19 mouse cellular contexts compared by ENCODE assay signal in genomic region chr12:95739739-95740138, GRCm38 (mm10). TPM values are rescaled to one million over a fixed set of nuclear protein-coding genes. Genes with fewer than 3 reads are reported as not detected.
DNase-seq lines count a peak whose midpoint lies in the region; ATAC-seq lines count a peak whose summit lies in the region.
"Had no signal": no experiment of that assay in that cellular context is flagged by ENCODE, and none has a peak within 500 bp of the region (broad histone marks: within the 10 kb centered on the region; RNA-seq: fewer than 3 reads in every experiment).

No protein-coding gene starts in this region.

- DNase-seq in frontal cortex, adult 2 months (ENCODE audit: extremely low spot score in 1 of 2, low spot score in 1 of 2): peak; percentile 62 to 65
- DNase-seq in frontal cortex, postnatal 10 days (ENCODE audit: low spot score in 2 of 2): no peak
- peak; percentile 75 for DNase-seq in right cerebral cortex, adult 18-20 months
- no peak for DNase-seq in right cerebral cortex, postnatal 4 days
- peak; percentile 26 to 29 for DNase-seq in layer of hippocampus, postnatal 10 days (ENCODE audit: low spot score in 2 of 2)
- DNase-seq in right cerebral cortex, postnatal 36 days (ENCODE audit: low spot score in 2 of 2): peak; percentile 43 to 57
- no peak for DNase-seq in gastrocnemius, postnatal 4 days (ENCODE audit: low spot score in 2 of 2)
- DNase-seq: cerebellum, adult 9-11 months; heart, adult 2 months; kidney, adult 9 months; kidney, postnatal 36 days; liver; liver, postnatal 0 days; lung, postnatal 4 days; thymus, postnatal 36 days had no signal

- no peak for ATAC-seq in megakaryocyte progenitor cell, adult 5-6 weeks (replicated peaks; ENCODE audit: poor library complexity)
- ATAC-seq: CD4-positive, CD25-positive, alpha-beta regulatory T cell, adult 4 months; inflammation-experienced regulatory T-cells, adult 6 months; liver, postnatal 0 days had no signal

RNA-seq across cellular contexts. Expression of gene Flrt2, which starts 47.7 kb away (rescaled TPM):
- 13.7 and 14.3 TPM in 2 replicates for polyA plus RNA-seq in frontal cortex, adult 2 months (2012; rRNA removed)
- 10 to 100 TPM; 45.9 to 49.4 TPM for total RNA-seq in layer of hippocampus, postnatal 10 days (2021)
- total RNA-seq in gastrocnemius, postnatal 4 days (2021): 10 to 100 TPM; 22.8 to 23.3 TPM
- total RNA-seq in megakaryocyte progenitor cell, adult 5-6 weeks (2015): not detected in 2 replicates
- not detected in 2 replicates for total RNA-seq in megakaryocyte progenitor cell, adult 5-6 weeks (2017)
- polyA plus RNA-seq: CD4-positive, CD25-positive, alpha-beta regulatory T cell, adult 4 months; G1E had no signal

Comparison
In these comparisons a context has a peak if more than half of its experiments do, and no peak if none do; other contexts are left out.
1. DNase-seq: peak in frontal cortex, adult 2 months (2 of 2), right cerebral cortex, adult 18-20 months (single experiment), layer of hippocampus, postnatal 10 days (2 of 2) and right cerebral cortex, postnatal 36 days (2 of 2); none in frontal cortex, postnatal 10 days (0 of 2), right cerebral cortex, postnatal 4 days (single experiment) and gastrocnemius, postnatal 4 days (0 of 2).
2. RNA of gene Flrt2, which starts 47.7 kb away (total RNA-seq): 45.9 to 49.4 TPM in layer of hippocampus, postnatal 10 days and 22.8 to 23.3 TPM in gastrocnemius, postnatal 4 days; not detected in megakaryocyte progenitor cell, adult 5-6 weeks; every median in the first group is over 10 times any median in the second.